Mouse (Mus musculus): Measurements from ENCODE around the gene Cyp2d22.

DNA sequence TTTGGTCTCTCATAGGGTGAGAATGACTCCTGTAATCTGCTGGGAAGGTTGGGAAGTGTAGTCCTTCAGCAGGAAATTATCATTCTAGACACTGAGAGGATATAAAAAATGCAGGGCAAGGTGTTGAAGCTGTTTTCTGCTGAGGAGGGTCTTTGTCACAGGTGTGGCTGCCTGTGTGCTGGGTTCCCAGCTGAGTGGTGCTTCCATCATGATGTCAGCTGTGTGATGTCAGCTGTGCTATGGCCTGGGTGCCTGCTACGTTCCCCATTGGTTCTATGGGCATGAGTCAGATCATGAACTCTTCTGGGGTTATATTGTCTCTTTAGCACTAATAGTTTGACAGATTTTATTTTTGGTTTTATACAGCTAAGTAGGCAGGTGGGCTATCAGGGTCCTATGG lies 11.2 kb downstream of the Cyp2d22 start:
- no peak for TF ChIP-seq POLR2A (IDR thresholded peaks at IDR 0.05; ENCODE audit: borderline replicate concordance, low read depth, low read length)
- TF ChIP-seq CTCF (IDR thresholded peaks at IDR 0.05; ENCODE audit: low read depth, low read length): no peak
